In genomic region chr9:62974439-62974838, GRCm38 (mm10) we compare ENCODE assay signal across 8 mouse cellular contexts. TPM values are rescaled to one million over a fixed set of nuclear protein-coding genes. Genes with fewer than 3 reads are reported as not detected.
DNase-seq lines count a peak whose midpoint lies in the region; ATAC-seq and TF ChIP-seq lines count a peak whose summit lies in the region.

No protein-coding gene starts in this region.

- H3K9me3 ChIP-seq in heart, embryonic 12.5 days (replicated peaks), result no peaks in the 10 kb centered on the region
- no peaks in the 10 kb centered on the region for H3K9me3 ChIP-seq in neural tube, embryonic 15.5 days (replicated peaks)

- 0 out of 2 replicates have a peak, but pooled peaks cover 4% of the 10 kb centered on the region for H3K36me3 ChIP-seq in heart, embryonic 12.5 days
- H3K36me3 ChIP-seq in small intestine, adult 2 months (ENCODE audit: control insufficient read depth, insufficient read depth, low read length), result no peaks in the 10 kb centered on the region
- H3K36me3 ChIP-seq in neural tube, embryonic 15.5 days, result no peaks in the 10 kb centered on the region

- 95% methylated on average over 2 of the region's 2 CpGs for WGBS in heart, embryonic 12.5 days
- WGBS in small intestine, adult 2 months, result 97% methylated on average over 2 of the region's 2 CpGs
- WGBS in neural tube, embryonic 15.5 days, result 100% methylated on average over 2 of the region's 2 CpGs

- no peak overlapping the region for H3K4me3 ChIP-seq in heart, embryonic 12.5 days
- H3K4me3 ChIP-seq in small intestine, adult 2 months (ENCODE audit: low read depth, low read length), result no peak overlapping the region
- no peak overlapping the region for H3K4me3 ChIP-seq in neural tube, embryonic 15.5 days (replicated peaks)

- H3K9ac ChIP-seq in heart, embryonic 12.5 days, result no peak overlapping the region
- no peak overlapping the region for H3K9ac ChIP-seq in neural tube, embryonic 15.5 days (replicated peaks)

- H3K4me2 ChIP-seq in heart, embryonic 12.5 days, result no peak overlapping the region
- H3K4me2 ChIP-seq in neural tube, embryonic 15.5 days, result no peak overlapping the region

- no peak for ATAC-seq in heart, embryonic 12.5 days (ENCODE audit: insufficient number of reproducible peaks, low FRiP score)
- ATAC-seq in neural tube, embryonic 15.5 days (ENCODE audit: low FRiP score), result no peak

- peak; percentile 72 for DNase-seq in heart, adult 11 months
- DNase-seq in lung, postnatal 10 days, result peak; percentile 13
- DNase-seq in lung, postnatal 25 days (ENCODE audit: low spot score), result no peak
- peak; percentile 50 for DNase-seq in T-cell, adult 2 months (ENCODE audit: low spot score)
- DNase-seq in Muller cell, postnatal 12 days (ENCODE audit: inconsistent ontology term), result no peak

- peak; percentile 28; the same call in 1 of the 2 replicates for TF ChIP-seq CTCF in small intestine, adult 2 months (IDR thresholded peaks at IDR 0.05; ENCODE audit: extremely low read depth, insufficient read length, insufficient replicate concordance, low read depth, low read length)

- no peak for TF ChIP-seq POLR2A in small intestine, adult 2 months (IDR thresholded peaks at IDR 0.05; ENCODE audit: low read depth, low read length)

- no peak overlapping the region for H3K27ac ChIP-seq in heart, embryonic 12.5 days (ENCODE audit: poor library complexity, severe bottlenecking)
- no peak overlapping the region for H3K27ac ChIP-seq in small intestine, adult 2 months (ENCODE audit: insufficient read depth, low read depth, low read length)
- H3K27ac ChIP-seq in neural tube, embryonic 15.5 days (replicated peaks), result no peak overlapping the region

- peaks cover 34% of the 10 kb centered on the region for H3K4me1 ChIP-seq in heart, embryonic 12.5 days (replicated peaks)
- H3K4me1 ChIP-seq in small intestine, adult 2 months (ENCODE audit: control insufficient read depth, insufficient read depth, insufficient read length, low read length), result peaks cover 5% of the 10 kb centered on the region; the same call in 1 of the 2 replicates
- peaks cover 22% of the 10 kb centered on the region for H3K4me1 ChIP-seq in neural tube, embryonic 15.5 days

- no peaks in the 10 kb centered on the region for H3K27me3 ChIP-seq in heart, embryonic 12.5 days (replicated peaks)
- H3K27me3 ChIP-seq in small intestine, adult 2 months (ENCODE audit: control insufficient read depth, insufficient read depth, low read length), result no peaks in the 10 kb centered on the region
- no peaks in the 10 kb centered on the region for H3K27me3 ChIP-seq in neural tube, embryonic 15.5 days (replicated peaks)

RNA-seq across cellular contexts. Expression of gene Pias1, which starts 13.3 kb away (rescaled TPM):
- 42.9 TPM in 2 replicates for polyA plus RNA-seq in heart, embryonic 12.5 days (2016; fragmentation: Nextera tagmentation; extraction: Ambion mirVana)
- 3.9 and 9.9 TPM in 2 replicates for polyA plus RNA-seq in small intestine, adult 2 months (2012; rRNA removed)
- 51.7 and 56.2 TPM in 2 replicates for polyA plus RNA-seq in neural tube, embryonic 15.5 days (2015; fragmentation: Nextera tagmentation; extraction: Ambion mirVana)

Comparison
In these comparisons a context has a peak if more than half of its experiments do, and no peak if none do; other contexts are left out.
1. DNase-seq: peak in heart, adult 11 months (single experiment), lung, postnatal 10 days (single experiment) and T-cell, adult 2 months (single experiment); none in lung, postnatal 25 days (single experiment) and Muller cell, postnatal 12 days (single experiment).